Mouse (Mus musculus) forebrain, embryonic 16.5 days (tissue): ENCODE data around the gene H2-D1. TPM values are rescaled to one million over a fixed set of nuclear protein-coding genes. Genes with fewer than 3 reads are reported as not detected.

Experiments used
- ATAC-seq: fragments of 200-750 bp; cut with Nextera tagmentation; 2 replicates; pipeline ENCODE4 v1.8.0; 2017; ENCODE audit warnings: mild to moderate bottlenecking, moderate library complexity
- H3K27ac ChIP-seq: fragments of 300-500 bp; sonication (generic); 2 replicates; pipeline ENCODE4 v1.5.1; 2014; ENCODE audit warnings: low read length, control low read depth
- H3K27me3 ChIP-seq: fragments of 300-500 bp; sonication (generic); replicated peaks from 2 replicates; pipeline ENCODE4 v1.6.1; 2014; ENCODE audit warnings: low read length; ENCODE audit not compliant: control insufficient read depth, insufficient read depth
- H3K36me3 ChIP-seq: fragments of 300-500 bp; sonication (generic); 2 replicates; pipeline ENCODE4 v1.6.1; 2014; ENCODE audit not compliant: control insufficient read depth, insufficient read depth
- H3K4me1 ChIP-seq: fragments of 300-500 bp; sonication (generic); replicated peaks from 2 replicates; pipeline ENCODE4 v1.6.1; 2014; ENCODE audit warnings: low read length; ENCODE audit not compliant: control insufficient read depth, insufficient read depth
- H3K4me2 ChIP-seq: fragments of 300-500 bp; sonication (generic); 2 replicates; pipeline ENCODE4 v1.6.1; 2014; ENCODE audit warnings: mild to moderate bottlenecking, low read length, control low read depth
- H3K4me3 ChIP-seq: fragments of 300-500 bp; sonication (generic); replicated peaks from 2 replicates; pipeline ENCODE4 v1.5.1; 2014; ENCODE audit warnings: mild to moderate bottlenecking, low read length, control low read depth
- H3K9ac ChIP-seq: fragments of 300-500 bp; sonication (generic); replicated peaks from 2 replicates; pipeline ENCODE4 v1.6.1; 2014; ENCODE audit warnings: low read depth, low read length, control low read depth
- H3K9me3 ChIP-seq: fragments of 300-500 bp; sonication (generic); 2 replicates; pipeline ENCODE4 v1.6.1; 2016; ENCODE audit warnings: low read length; ENCODE audit not compliant: control insufficient read depth
- WGBS: fragments of 180-500 bp; shearing (Covaris S2); extraction: QIAGEN DNeasy Blood & Tissue Kit; methylation state at CpG from one replicate; pipeline ENCODE4 v1.1.7; 2014; 5-methylcytosine and 5-hydroxymethylcytosine counted together
- polyA plus RNA-seq: library from polyadenylated mRNA; unstranded; fragments of >200 nt; fragmentation: Nextera tagmentation; extraction: Ambion mirVana; gene quantifications from 2 replicates; pipeline ENCODE4 v1.2.1, GENCODE M21; 2015

H2-D1 gene
- polyA plus RNA-seq, 1 experiment from 2014 or later, result 65.7 TPM

DNA sequence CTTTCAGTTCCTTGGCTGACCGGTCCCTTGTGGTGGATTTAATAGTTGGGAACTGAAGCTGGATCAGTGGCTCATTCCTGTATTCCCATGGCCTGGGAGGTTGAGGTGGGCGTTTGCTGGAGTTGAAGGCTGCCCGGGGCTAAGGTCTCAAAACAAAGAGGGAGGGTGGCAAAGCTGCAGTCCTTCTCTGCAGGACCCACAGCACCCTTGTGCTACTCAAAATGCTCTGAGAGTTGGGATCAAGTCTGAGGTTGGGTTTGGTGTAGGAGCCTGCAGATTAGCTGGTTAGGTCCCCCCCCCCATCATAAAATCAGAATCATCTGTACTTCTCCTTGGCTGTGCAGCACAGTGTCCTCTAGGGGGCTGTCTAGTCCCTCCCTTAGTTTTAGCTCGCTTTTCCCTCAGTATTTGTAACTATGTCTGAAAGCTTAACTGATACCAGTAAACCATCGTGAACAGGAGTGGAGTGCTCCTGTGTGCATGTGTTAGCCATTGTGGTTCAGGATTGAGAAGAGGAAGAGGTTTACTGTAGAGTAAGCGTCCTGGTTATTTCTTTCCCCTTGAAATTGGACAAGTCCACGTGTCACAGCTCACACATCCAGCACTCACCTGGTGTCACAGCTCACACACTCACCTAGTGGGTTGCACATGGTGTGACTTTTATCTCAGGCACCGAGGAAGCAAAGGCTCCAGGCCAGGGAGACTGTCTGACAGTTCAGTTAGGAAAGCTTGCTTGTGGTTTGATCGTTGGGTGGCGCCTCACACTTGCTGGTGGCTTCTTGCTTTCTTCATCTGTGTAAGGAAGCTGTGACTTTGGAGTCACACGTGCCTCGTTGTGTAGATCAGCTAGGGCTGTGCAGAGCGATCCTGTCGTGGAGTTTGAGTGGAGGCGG lies 16.6 kb upstream of the H2-D1 start:
- Histone ChIP-seq H3K4me2 (peak overlapping the region; percentile 22), H3K9me3 (no peaks in the 10 kb centered on the region), H3K27ac (no peak overlapping the region), H3K4me1 (peaks cover 34% of the 10 kb centered on the region), H3K27me3 (no peaks in the 10 kb centered on the region), H3K36me3 (peaks cover 66% of the 10 kb centered on the region), H3K4me3 (no peak overlapping the region; the same call in 1 of the 2 replicates), H3K9ac (no peak overlapping the region)
- ATAC-seq, result no peak
- 79% methylated on average over 15 of the region's 15 CpGs for WGBS

- Histone ChIP-seq H3K4me3 (no peak overlapping the region), H3K9ac (no peak overlapping the region), H3K36me3 (peaks cover 73% of the 10 kb centered on the region), H3K27me3 (no peaks in the 10 kb centered on the region), H3K4me2 (no peak overlapping the region), H3K27ac (no peak overlapping the region), H3K9me3 (no peaks in the 10 kb centered on the region), H3K4me1 (peaks cover 34% of the 10 kb centered on the region)
- ATAC-seq, result no peak
- WGBS, result 77% methylated on average over 7 of the region's 7 CpGs
These were observed 15.4 kb upstream of the H2-D1 start for GRCm38 (mm10) chr17:35247144-35247543.

- peaks cover 28% of the 10 kb centered on the region for H3K4me1 ChIP-seq
These were observed 13.5 kb upstream of the H2-D1 start for GRCm38 (mm10) chr17:35248986-35249385.

DNA sequence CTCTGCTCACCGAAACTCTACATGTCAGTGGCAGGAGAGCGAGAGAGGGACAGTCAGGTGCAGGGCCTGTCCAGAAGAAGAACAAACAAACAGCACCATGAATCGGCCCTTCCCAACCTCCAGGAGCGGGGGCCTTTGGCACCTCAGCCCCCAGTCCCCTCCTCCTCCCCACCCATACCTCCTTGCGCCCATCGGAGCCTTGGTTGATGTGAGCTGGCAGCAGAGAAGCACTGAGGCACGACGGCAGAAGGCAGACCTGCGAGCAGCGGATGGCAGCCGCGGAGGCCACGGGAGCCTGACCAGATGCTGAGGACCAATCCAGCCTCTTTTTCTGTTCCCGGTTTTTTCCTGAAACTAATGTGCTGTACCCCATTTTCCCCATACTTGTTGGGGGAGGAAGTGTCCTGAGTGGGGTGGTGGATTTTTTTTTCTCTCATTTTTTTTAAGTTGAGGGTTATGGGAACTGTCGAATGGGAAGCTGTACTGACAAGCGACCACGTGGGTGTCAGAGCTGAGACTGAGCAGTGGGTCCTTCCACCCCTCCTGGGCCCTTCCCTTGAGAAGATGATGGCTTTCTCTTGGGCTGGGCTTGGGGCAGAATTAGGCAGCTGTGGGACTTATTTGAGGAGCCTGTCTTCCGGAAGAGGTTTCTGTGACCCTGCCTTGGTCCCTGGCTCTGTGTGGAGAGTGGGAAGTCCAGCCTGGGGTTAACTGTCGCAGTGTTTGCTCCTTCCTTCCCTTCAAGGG lies 12.9 kb upstream of the H2-D1 start:
- no peak overlapping the region for H3K9ac ChIP-seq
- no peak for ATAC-seq
- peaks cover 21% of the 10 kb centered on the region for H3K4me1 ChIP-seq
- peaks cover 80% of the 10 kb centered on the region for H3K36me3 ChIP-seq
- no peak overlapping the region for H3K4me2 ChIP-seq
- no peak overlapping the region for H3K27ac ChIP-seq
- WGBS, result 85% methylated on average over 19 of the region's 19 CpGs
- no peak overlapping the region for H3K4me3 ChIP-seq
- H3K27me3 ChIP-seq, result no peaks in the 10 kb centered on the region
- H3K9me3 ChIP-seq, result no peaks in the 10 kb centered on the region

More at GRCm38 (mm10) chr17:35248986-35249385, 13.5 kb upstream of the H2-D1 start:
- Histone ChIP-seq H3K27ac (no peak overlapping the region), H3K4me2 (no peak overlapping the region), H3K27me3 (no peaks in the 10 kb centered on the region), H3K9me3 (no peaks in the 10 kb centered on the region), H3K36me3 (peaks cover 84% of the 10 kb centered on the region), H3K9ac (no peak overlapping the region), H3K4me3 (no peak overlapping the region)
- WGBS, result 88% methylated on average over 14 of the region's 14 CpGs
- no peak for ATAC-seq

- H3K27ac ChIP-seq, result no peak overlapping the region
These were observed 12.0 kb upstream of the H2-D1 start for GRCm38 (mm10) chr17:35250348-35251120.

DNA sequence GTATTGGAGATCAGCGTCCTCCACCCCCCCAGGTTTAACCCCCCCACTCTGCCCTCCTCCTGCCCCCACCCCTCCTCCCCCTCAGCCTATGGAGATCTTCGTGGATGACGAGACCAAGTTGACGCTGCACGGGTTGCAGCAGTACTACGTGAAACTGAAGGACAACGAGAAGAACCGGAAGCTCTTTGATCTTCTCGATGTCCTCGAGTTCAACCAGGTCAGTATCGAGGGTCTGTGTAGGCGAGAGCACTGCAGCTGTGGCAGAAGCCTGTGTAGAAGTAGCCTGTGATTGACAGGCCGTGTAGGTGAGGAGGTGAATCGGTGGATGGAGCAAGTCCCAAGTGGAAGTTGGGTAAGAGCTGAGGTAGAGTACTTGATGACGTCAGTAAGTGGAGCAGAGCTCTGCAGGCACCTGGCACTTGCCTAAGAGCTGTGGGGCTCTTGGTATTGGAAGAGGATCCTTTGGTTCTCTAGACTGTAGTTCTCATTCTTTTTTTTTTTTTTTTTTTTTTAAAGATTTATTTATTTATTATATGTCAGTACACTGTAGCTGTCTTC lies 11.3 kb upstream of the H2-D1 start:
- ATAC-seq, result no peak

More at GRCm38 (mm10) chr17:35250348-35251120, 12.0 kb upstream of the H2-D1 start:
- Histone ChIP-seq H3K36me3 (peaks cover 75% of the 10 kb centered on the region), H3K9ac (no peak overlapping the region), H3K27me3 (no peaks in the 10 kb centered on the region), H3K4me1 (peaks cover 12% of the 10 kb centered on the region), H3K4me3 (no peak overlapping the region), H3K4me2 (no peak overlapping the region), H3K9me3 (no peaks in the 10 kb centered on the region)
- no peak for ATAC-seq
- 86% methylated on average over 3 of the region's 3 CpGs for WGBS

GRCm38 (mm10) chr17:35251981-35252380 lies 10.5 kb upstream of the H2-D1 start:
- no peak for ATAC-seq
- Histone ChIP-seq H3K9me3 (no peaks in the 10 kb centered on the region), H3K4me2 (no peak overlapping the region), H3K36me3 (peaks cover 62% of the 10 kb centered on the region), H3K27me3 (no peaks in the 10 kb centered on the region), H3K27ac (no peak overlapping the region), H3K9ac (no peak overlapping the region), H3K4me3 (no peak overlapping the region), H3K4me1 (0 out of 2 replicates have a peak, but pooled peaks cover 3% of the 10 kb centered on the region)
- 81% methylated on average over 5 of the region's 5 CpGs for WGBS

More for the DNA sequence above, 11.3 kb upstream of the H2-D1 start:
- peaks cover 5% of the 10 kb centered on the region for H3K4me1 ChIP-seq
- H3K9me3 ChIP-seq, result no peaks in the 10 kb centered on the region
- no peak overlapping the region for H3K4me3 ChIP-seq
- WGBS, result 83% methylated on average over 15 of the region's 15 CpGs
- peaks cover 69% of the 10 kb centered on the region for H3K36me3 ChIP-seq
- H3K9ac ChIP-seq, result no peak overlapping the region
- no peak overlapping the region for H3K4me2 ChIP-seq
- H3K27ac ChIP-seq, result no peak overlapping the region
- no peaks in the 10 kb centered on the region for H3K27me3 ChIP-seq

- Histone ChIP-seq H3K4me3 (no peak overlapping the region), H3K9me3 (no peaks in the 10 kb centered on the region), H3K27ac (no peak overlapping the region), H3K4me1 (0 out of 2 replicates have a peak, but pooled peaks cover under 1% of the 10 kb centered on the region), H3K4me2 (no peak overlapping the region), H3K27me3 (no peaks in the 10 kb centered on the region), H3K9ac (no peak overlapping the region), H3K36me3 (peaks cover 54% of the 10 kb centered on the region)
- no peak for ATAC-seq
- 82% methylated on average over 18 of the region's 18 CpGs for WGBS
These were observed 9.8 kb upstream of the H2-D1 start for GRCm38 (mm10) chr17:35252619-35253292.
